Mouse (Mus musculus) lung, postnatal 0 days (tissue): ENCODE results near the gene Plcl1. TPM values are rescaled to one million over a fixed set of nuclear protein-coding genes. Genes with fewer than 3 reads are reported as not detected.

Experiments used
- ATAC-seq: fragments of 200-750 bp; cut with Nextera tagmentation; 2 replicates; pipeline ENCODE4 v1.8.0; 2017; ENCODE audit warnings: moderate library complexity
- DNase-seq: peaks from one replicate; pipeline ENCODE4 v3.0.0-alpha.2; 2016; ENCODE audit warnings: low spot score
- H3K27ac ChIP-seq: fragments of 300-500 bp; sonication (generic); 2 replicates; pipeline ENCODE4 v1.5.1; 2014; ENCODE audit warnings: antibody characterized with exemption, mild to moderate bottlenecking, low read length, mixed read lengths
- H3K27me3 ChIP-seq: fragments of 300-500 bp; sonication (generic); replicated peaks from 2 replicates; pipeline ENCODE4 v1.6.1; 2014; ENCODE audit warnings: low read length, mixed read lengths; ENCODE audit not compliant: insufficient read depth
- H3K36me3 ChIP-seq: fragments of 300-500 bp; sonication (generic); 2 replicates; pipeline ENCODE4 v1.6.1; 2014; ENCODE audit warnings: low read length, mixed read lengths; ENCODE audit not compliant: insufficient read depth
- H3K4me1 ChIP-seq: fragments of 300-500 bp; sonication (generic); 2 replicates; pipeline ENCODE4 v1.6.1; 2014; ENCODE audit warnings: antibody characterized with exemption, low read depth, low read length, mixed read lengths; ENCODE audit not compliant: insufficient read depth
- H3K4me2 ChIP-seq: fragments of 300-500 bp; sonication (generic); replicated peaks from 2 replicates; pipeline ENCODE4 v1.6.1; 2014; ENCODE audit warnings: low read depth, mild to moderate bottlenecking, low read length, moderate library complexity, mixed read lengths
- H3K4me3 ChIP-seq: fragments of 300-500 bp; sonication (generic); 2 replicates; pipeline ENCODE4 v1.5.1; 2014; ENCODE audit warnings: low read depth, low read length
- H3K9ac ChIP-seq: fragments of 300-500 bp; sonication (generic); replicated peaks from 2 replicates; pipeline ENCODE4 v1.6.1; 2014; ENCODE audit warnings: low read depth, mild to moderate bottlenecking
- H3K9me3 ChIP-seq: fragments of 300-500 bp; sonication (generic); 2 replicates; pipeline ENCODE4 v1.6.1; 2016; ENCODE audit warnings: low read length, mixed read lengths
- CTCF ChIP-seq: IDR thresholded peaks from 2 replicates; pipeline ENCODE4 v1.5.1; 2016; ENCODE audit warnings: antibody characterized with exemption, mild to moderate bottlenecking
- EP300 ChIP-seq: IDR thresholded peaks from 2 replicates; pipeline ENCODE4 v1.6.1; 2016; ENCODE audit warnings: antibody characterized with exemption, mild to moderate bottlenecking, control low read depth
- WGBS: fragments of 180-500 bp; shearing (Covaris S2); extraction: QIAGEN DNeasy Blood & Tissue Kit; methylation state at CpG from one replicate; pipeline ENCODE4 v1.1.7; 2014; 5-methylcytosine and 5-hydroxymethylcytosine counted together
- polyA plus RNA-seq: library from polyadenylated mRNA; unstranded; fragments of >200 nt; fragmentation: Nextera tagmentation; extraction: Ambion mirVana; gene quantifications from 2 replicates; pipeline ENCODE4 v1.2.1, GENCODE M21; 2015

Plcl1 gene
- polyA plus RNA-seq, 1 experiment from 2014 or later = 1.7 TPM

- WGBS = 36% methylated on average over 7 of the region's 7 CpGs
- no peaks in the 10 kb centered on the region for H3K36me3 ChIP-seq
- no peak overlapping the region for H3K27ac ChIP-seq
- H3K4me1 ChIP-seq = 0 out of 2 replicates have a peak, but pooled peaks cover 7% of the 10 kb centered on the region
- no peaks in the 10 kb centered on the region for H3K27me3 ChIP-seq
- no peak overlapping the region for H3K4me2 ChIP-seq
- no peak overlapping the region for H3K4me3 ChIP-seq
- H3K9me3 ChIP-seq = no peaks in the 10 kb centered on the region
- TF ChIP-seq CTCF (no peak), EP300 (no peak)
- DNase-seq (peak; percentile 13), ATAC-seq (peak; percentile 28)
- H3K9ac ChIP-seq = no peak overlapping the region
These were observed 213.0 kb downstream of the Plcl1 start for GRCm38 (mm10) chr1:55618617-55619286.

- Histone ChIP-seq H3K36me3 (no peaks in the 10 kb centered on the region), H3K9ac (no peak overlapping the region), H3K4me1 (no peaks in the 10 kb centered on the region), H3K27me3 (no peaks in the 10 kb centered on the region), H3K4me2 (no peak overlapping the region), H3K9me3 (no peaks in the 10 kb centered on the region), H3K4me3 (no peak overlapping the region), H3K27ac (no peak overlapping the region)
- no peak for ATAC-seq
- no peak for DNase-seq
- TF ChIP-seq CTCF (no peak), EP300 (no peak)
- whole genome bisulfite sequencing = 34% methylated on average over 1 of the region's 1 CpGs
These were observed 225.8 kb downstream of the Plcl1 start for GRCm38 (mm10) chr1:55631496-55631895.

GRCm38 (mm10) chr1:55632024-55632423 lies 226.3 kb downstream of the Plcl1 start:
- WGBS = 87% methylated on average over 2 of the region's 2 CpGs
- TF ChIP-seq EP300 (no peak), CTCF (no peak)
- no peaks in the 10 kb centered on the region for H3K27me3 ChIP-seq
- no peak overlapping the region for H3K9ac ChIP-seq
- no peaks in the 10 kb centered on the region for H3K9me3 ChIP-seq
- no peak overlapping the region for H3K4me3 ChIP-seq
- no peak for ATAC-seq
- H3K27ac ChIP-seq = no peak overlapping the region
- DNase-seq = no peak
- no peaks in the 10 kb centered on the region for H3K36me3 ChIP-seq
- no peaks in the 10 kb centered on the region for H3K4me1 ChIP-seq
- no peak overlapping the region for H3K4me2 ChIP-seq

- H3K4me2 ChIP-seq = no peak overlapping the region
- H3K4me1 ChIP-seq = no peaks in the 10 kb centered on the region
- no peak for DNase-seq
- H3K9me3 ChIP-seq = no peaks in the 10 kb centered on the region
- H3K4me3 ChIP-seq = no peak overlapping the region
- no peaks in the 10 kb centered on the region for H3K27me3 ChIP-seq
- no peak for TF ChIP-seq EP300
- no peak for TF ChIP-seq CTCF
- H3K9ac ChIP-seq = no peak overlapping the region
- H3K36me3 ChIP-seq = no peaks in the 10 kb centered on the region
- no peak overlapping the region for H3K27ac ChIP-seq
- no peak for ATAC-seq
- 77% methylated on average over 4 of the region's 4 CpGs for WGBS
These were observed 227.6 kb downstream of the Plcl1 start for GRCm38 (mm10) chr1:55633326-55633725.

GRCm38 (mm10) chr1:55659518-55660210 lies 253.9 kb downstream of the Plcl1 start:
- DNase-seq (no peak), ATAC-seq (no peak)
- no peaks in the 10 kb centered on the region for H3K9me3 ChIP-seq
- 71% methylated on average over 8 of the region's 8 CpGs for WGBS
- H3K27me3 ChIP-seq = no peaks in the 10 kb centered on the region
- H3K36me3 ChIP-seq = no peaks in the 10 kb centered on the region
- no peak overlapping the region for H3K27ac ChIP-seq
- H3K9ac ChIP-seq = no peak overlapping the region
- no peak overlapping the region for H3K4me2 ChIP-seq
- no peaks in the 10 kb centered on the region for H3K4me1 ChIP-seq
- H3K4me3 ChIP-seq = no peak overlapping the region
- TF ChIP-seq EP300 (no peak), CTCF (no peak)

- DNase-seq = no peak
- Histone ChIP-seq H3K4me3 (no peak overlapping the region), H3K9me3 (no peaks in the 10 kb centered on the region), H3K4me1 (no peaks in the 10 kb centered on the region), H3K27me3 (no peaks in the 10 kb centered on the region), H3K27ac (no peak overlapping the region), H3K36me3 (no peaks in the 10 kb centered on the region), H3K4me2 (no peak overlapping the region), H3K9ac (no peak overlapping the region)
- no peak for TF ChIP-seq CTCF
- no peak for TF ChIP-seq EP300
- WGBS = 83% methylated on average over 2 of the region's 2 CpGs
- no peak for ATAC-seq
These were observed 255.7 kb downstream of the Plcl1 start for GRCm38 (mm10) chr1:55661381-55661780.
